Mouse (Mus musculus): ENCODE data around the gene Ccdc80. TPM values are rescaled to one million over a fixed set of nuclear protein-coding genes. Genes with fewer than 3 reads are reported as not detected.

The Ccdc80 gene
- polyA plus RNA-seq, 1 experiment from 2014 or later = 19.6 TPM

DNA sequence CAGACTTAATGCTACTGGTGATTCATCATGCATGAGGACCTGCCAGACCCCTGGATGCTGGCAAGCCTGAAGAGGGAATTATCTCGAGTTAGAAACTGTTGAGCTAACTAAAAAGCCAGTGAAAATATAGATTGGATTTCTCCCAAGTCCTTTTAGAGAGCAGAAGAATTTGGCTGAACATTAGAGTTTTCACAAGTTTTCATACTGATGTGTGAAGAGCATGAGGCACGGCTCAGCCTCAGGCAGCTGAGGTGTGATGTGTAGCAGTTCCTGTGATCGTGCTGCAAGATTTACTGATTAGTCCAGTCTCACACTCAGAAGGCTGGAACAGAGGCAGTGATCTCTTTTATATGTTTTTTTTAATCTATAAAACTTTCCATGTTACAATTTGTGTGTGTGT, 11.8 kb downstream of the Ccdc80 start:
- WGBS = 47% methylated on average over 3 of the region's 3 CpGs

GRCm38 (mm10) chr16:45108203-45108878, 15.1 kb downstream of the Ccdc80 start:
- 87% methylated on average over 5 of the region's 5 CpGs for WGBS
- Histone ChIP-seq H3K4me3 (replicated peaks; ENCODE audit: low read length) (no peak overlapping the region), H3K9ac (replicated peaks; ENCODE audit: low read depth, low read length) (no peak overlapping the region), H3K4me2 (ENCODE audit: low read length) (no peak overlapping the region), H3K4me1 (replicated peaks; ENCODE audit: control insufficient read depth, insufficient read depth, low read length) (no peaks in the 10 kb centered on the region), H3K9me3 (ENCODE audit: control insufficient read depth, low read length) (no peaks in the 10 kb centered on the region), H3K36me3 (ENCODE audit: control insufficient read depth, insufficient read depth) (no peaks in the 10 kb centered on the region), H3K27me3 (replicated peaks; ENCODE audit: control insufficient read depth, insufficient read depth, low read length) (no peaks in the 10 kb centered on the region), H3K27ac (ENCODE audit: low read length) (no peak overlapping the region)
- no peak for ATAC-seq

More for the DNA sequence above, 11.8 kb downstream of the Ccdc80 start:
- Histone ChIP-seq H3K4me2 (ENCODE audit: low read length) (no peak overlapping the region), H3K9ac (replicated peaks; ENCODE audit: low read depth, low read length) (no peak overlapping the region), H3K27me3 (replicated peaks; ENCODE audit: control insufficient read depth, insufficient read depth, low read length) (no peaks in the 10 kb centered on the region), H3K4me3 (replicated peaks; ENCODE audit: low read length) (no peak overlapping the region), H3K9me3 (ENCODE audit: control insufficient read depth, low read length) (no peaks in the 10 kb centered on the region), H3K36me3 (ENCODE audit: control insufficient read depth, insufficient read depth) (no peaks in the 10 kb centered on the region), H3K27ac (ENCODE audit: low read length) (no peak overlapping the region), H3K4me1 (replicated peaks; ENCODE audit: control insufficient read depth, insufficient read depth, low read length) (0 out of 2 replicates have a peak, but pooled peaks cover 2% of the 10 kb centered on the region)
- peak; percentile 70; the same call in 1 of the 2 replicates for ATAC-seq

- no peaks in the 10 kb centered on the region for H3K4me1 ChIP-seq (replicated peaks; ENCODE audit: control insufficient read depth, insufficient read depth, low read length)
- H3K9me3 ChIP-seq (ENCODE audit: control insufficient read depth, low read length) = no peaks in the 10 kb centered on the region
- WGBS = 73% methylated on average over 4 of the region's 4 CpGs
- no peak overlapping the region for H3K9ac ChIP-seq (replicated peaks; ENCODE audit: low read depth, low read length)
- no peaks in the 10 kb centered on the region for H3K36me3 ChIP-seq (ENCODE audit: control insufficient read depth, insufficient read depth)
- H3K27me3 ChIP-seq (replicated peaks; ENCODE audit: control insufficient read depth, insufficient read depth, low read length) = no peaks in the 10 kb centered on the region
- H3K4me3 ChIP-seq (replicated peaks; ENCODE audit: low read length) = no peak overlapping the region
- no peak overlapping the region for H3K4me2 ChIP-seq (ENCODE audit: low read length)
- no peak for ATAC-seq
- no peak overlapping the region for H3K27ac ChIP-seq (ENCODE audit: low read length)
Observed at GRCm38 (mm10) chr16:45110498-45110897, 17.3 kb downstream of the Ccdc80 start.

GRCm38 (mm10) chr16:45117200-45117599, 24.0 kb downstream of the Ccdc80 start:
- Histone ChIP-seq H3K36me3 (ENCODE audit: control insufficient read depth, insufficient read depth) (no peaks in the 10 kb centered on the region), H3K4me2 (ENCODE audit: low read length) (no peak overlapping the region), H3K9ac (replicated peaks; ENCODE audit: low read depth, low read length) (no peak overlapping the region), H3K4me1 (replicated peaks; ENCODE audit: control insufficient read depth, insufficient read depth, low read length) (peaks cover 8% of the 10 kb centered on the region; the same call in 1 of the 2 replicates), H3K27ac (ENCODE audit: low read length) (no peak overlapping the region), H3K4me3 (replicated peaks; ENCODE audit: low read length) (no peak overlapping the region), H3K9me3 (ENCODE audit: control insufficient read depth, low read length) (no peaks in the 10 kb centered on the region), H3K27me3 (replicated peaks; ENCODE audit: control insufficient read depth, insufficient read depth, low read length) (no peaks in the 10 kb centered on the region)
- ATAC-seq = no peak
- 92% methylated on average over 3 of the region's 3 CpGs for WGBS

DNA sequence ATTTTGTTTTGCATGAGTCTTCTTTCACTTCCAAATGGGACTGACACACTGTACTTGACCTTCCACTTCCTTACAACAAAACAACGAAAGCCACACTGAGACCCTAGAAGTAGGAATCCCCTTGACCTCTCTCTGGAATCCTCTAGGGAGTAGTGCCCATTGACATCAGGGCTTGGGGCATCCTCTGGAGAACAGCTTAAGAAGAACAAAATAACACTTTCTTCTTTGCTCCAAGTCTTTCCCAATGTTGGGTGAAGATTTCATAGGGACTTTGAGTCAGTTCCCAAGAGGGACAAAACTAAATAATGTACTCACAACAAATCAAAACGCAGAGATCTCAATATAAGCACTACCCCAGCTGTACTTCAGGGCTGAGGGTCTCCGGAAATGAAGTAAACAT, 25.6 kb downstream of the Ccdc80 start:
- no peak overlapping the region for H3K4me2 ChIP-seq (ENCODE audit: low read length)
- H3K27me3 ChIP-seq (replicated peaks; ENCODE audit: control insufficient read depth, insufficient read depth, low read length) = no peaks in the 10 kb centered on the region
- H3K36me3 ChIP-seq (ENCODE audit: control insufficient read depth, insufficient read depth) = no peaks in the 10 kb centered on the region
- no peak for ATAC-seq
- WGBS = 89% methylated on average over 3 of the region's 3 CpGs
- H3K4me1 ChIP-seq (replicated peaks; ENCODE audit: control insufficient read depth, insufficient read depth, low read length) = peaks cover 8% of the 10 kb centered on the region; the same call in 1 of the 2 replicates
- no peak overlapping the region for H3K4me3 ChIP-seq (replicated peaks; ENCODE audit: low read length)
- H3K9me3 ChIP-seq (ENCODE audit: control insufficient read depth, low read length) = no peaks in the 10 kb centered on the region
- H3K27ac ChIP-seq (ENCODE audit: low read length) = no peak overlapping the region
- H3K9ac ChIP-seq (replicated peaks; ENCODE audit: low read depth, low read length) = no peak overlapping the region

- Histone ChIP-seq H3K4me2 (ENCODE audit: low read length) (no peak overlapping the region), H3K27ac (ENCODE audit: low read length) (peak overlapping the region; percentile 28; the same call in 1 of the 2 replicates), H3K9me3 (ENCODE audit: control insufficient read depth, low read length) (no peaks in the 10 kb centered on the region), H3K4me1 (replicated peaks; ENCODE audit: control insufficient read depth, insufficient read depth, low read length) (peaks cover 8% of the 10 kb centered on the region; the same call in 1 of the 2 replicates), H3K27me3 (replicated peaks; ENCODE audit: control insufficient read depth, insufficient read depth, low read length) (no peaks in the 10 kb centered on the region), H3K4me3 (replicated peaks; ENCODE audit: low read length) (no peak overlapping the region), H3K36me3 (ENCODE audit: control insufficient read depth, insufficient read depth) (no peaks in the 10 kb centered on the region), H3K9ac (replicated peaks; ENCODE audit: low read depth, low read length) (no peak overlapping the region)
- ATAC-seq = no peak
- WGBS = 50% methylated on average over 5 of the region's 5 CpGs
Observed at GRCm38 (mm10) chr16:45120844-45121425, 27.7 kb downstream of the Ccdc80 start.

GRCm38 (mm10) chr16:45122571-45122970, 29.4 kb downstream of the Ccdc80 start:
- Histone ChIP-seq H3K27ac (ENCODE audit: low read length) (no peak overlapping the region), H3K4me3 (replicated peaks; ENCODE audit: low read length) (no peak overlapping the region), H3K9ac (replicated peaks; ENCODE audit: low read depth, low read length) (no peak overlapping the region), H3K9me3 (ENCODE audit: control insufficient read depth, low read length) (no peaks in the 10 kb centered on the region), H3K27me3 (replicated peaks; ENCODE audit: control insufficient read depth, insufficient read depth, low read length) (no peaks in the 10 kb centered on the region), H3K4me2 (ENCODE audit: low read length) (no peak overlapping the region), H3K36me3 (ENCODE audit: control insufficient read depth, insufficient read depth) (no peaks in the 10 kb centered on the region), H3K4me1 (replicated peaks; ENCODE audit: control insufficient read depth, insufficient read depth, low read length) (peaks cover 8% of the 10 kb centered on the region; the same call in 1 of the 2 replicates)
- WGBS = 68% methylated on average over 5 of the region's 5 CpGs
- no peak for ATAC-seq

GRCm38 (mm10) chr16:45124230-45125203, 31.3 kb downstream of the Ccdc80 start:
- no peaks in the 10 kb centered on the region for H3K27me3 ChIP-seq (replicated peaks; ENCODE audit: control insufficient read depth, insufficient read depth, low read length)
- ATAC-seq = no peak

More at GRCm38 (mm10) chr16:45124230-45125203, 31.3 kb downstream of the Ccdc80 start:
- H3K27ac ChIP-seq (ENCODE audit: low read length) = no peak overlapping the region
- 77% methylated on average over 9 of the region's 9 CpGs for WGBS
- H3K4me2 ChIP-seq (ENCODE audit: low read length) = no peak overlapping the region
- no peak overlapping the region for H3K4me3 ChIP-seq (replicated peaks; ENCODE audit: low read length)
- peaks cover 8% of the 10 kb centered on the region; the same call in 1 of the 2 replicates for H3K4me1 ChIP-seq (replicated peaks; ENCODE audit: control insufficient read depth, insufficient read depth, low read length)
- no peaks in the 10 kb centered on the region for H3K9me3 ChIP-seq (ENCODE audit: control insufficient read depth, low read length)
- no peaks in the 10 kb centered on the region for H3K36me3 ChIP-seq (ENCODE audit: control insufficient read depth, insufficient read depth)
- H3K9ac ChIP-seq (replicated peaks; ENCODE audit: low read depth, low read length) = no peak overlapping the region
